Mouse (Mus musculus): Measurements from ENCODE around the gene Arhgap32.
A peak's percentile ranks its signal among the peaks of the same experiment; 100 is the strongest.

The Arhgap32 gene

GRCm38 (mm10) chr9:32208071-32208470 is 92.1 kb downstream of the Arhgap32 start:
- no peak for DNase-seq

GRCm38 (mm10) chr9:32216820-32217567 is 101.1 kb downstream of the Arhgap32 start:
- DNase-seq: no peak

- DNase-seq: no peak
Measured at GRCm38 (mm10) chr9:32219400-32219799, 103.5 kb downstream of the Arhgap32 start.

- DNase-seq: no peak
Measured at GRCm38 (mm10) chr9:32222184-32222583, 106.2 kb downstream of the Arhgap32 start.

GRCm38 (mm10) chr9:32223739-32224529 is 108.0 kb downstream of the Arhgap32 start:
- DNase-seq: peak; percentile 18

- DNase-seq: no peak
Measured at GRCm38 (mm10) chr9:32224937-32225336, 109.0 kb downstream of the Arhgap32 start.

- no peak for DNase-seq
Measured at GRCm38 (mm10) chr9:32225584-32225983, 109.6 kb downstream of the Arhgap32 start.

GRCm38 (mm10) chr9:32227034-32227433 is 111.1 kb downstream of the Arhgap32 start:
- no peak for DNase-seq

GRCm38 (mm10) chr9:32233593-32233992 is 117.7 kb downstream of the Arhgap32 start:
- no peak for DNase-seq

GRCm38 (mm10) chr9:32234767-32235489 is 119.0 kb downstream of the Arhgap32 start:
- DNase-seq: no peak

- DNase-seq: no peak
Measured at GRCm38 (mm10) chr9:32238899-32239298, 123.0 kb downstream of the Arhgap32 start.

GRCm38 (mm10) chr9:32239427-32239826 is 123.5 kb downstream of the Arhgap32 start:
- DNase-seq: no peak

- no peak for DNase-seq
Measured at GRCm38 (mm10) chr9:32240449-32240848, 124.5 kb downstream of the Arhgap32 start.

- no peak for DNase-seq
Measured at GRCm38 (mm10) chr9:32241637-32242199, 125.8 kb downstream of the Arhgap32 start.

- no peak for DNase-seq
Measured at GRCm38 (mm10) chr9:32242921-32243617, 127.1 kb downstream of the Arhgap32 start.

- DNase-seq: no peak
Measured at GRCm38 (mm10) chr9:32245237-32245636, 129.3 kb downstream of the Arhgap32 start.

- no peak for DNase-seq
Measured at GRCm38 (mm10) chr9:32246123-32246716, 130.3 kb downstream of the Arhgap32 start.

GRCm38 (mm10) chr9:32250486-32250885 is 134.6 kb downstream of the Arhgap32 start:
- DNase-seq: no peak

GRCm38 (mm10) chr9:32253721-32254120 is 137.8 kb downstream of the Arhgap32 start:
- no peak for DNase-seq

GRCm38 (mm10) chr9:32257365-32257764 is 141.4 kb downstream of the Arhgap32 start:
- DNase-seq: no peak

- no peak for DNase-seq
Measured at GRCm38 (mm10) chr9:32257882-32258281, 141.9 kb downstream of the Arhgap32 start.

- peak; percentile 77 for DNase-seq
Measured at GRCm38 (mm10) chr9:32271896-32272444, 156.0 kb downstream of the Arhgap32 start.
